Mouse (Mus musculus): ENCODE results near the gene Kif3a.

- TF ChIP-seq CTCF (IDR thresholded peaks at IDR 0.05; ENCODE audit: low read depth): no peak
- no peak for TF ChIP-seq EP300 (IDR thresholded peaks at IDR 0.05; ENCODE audit: low read depth)
Measured at GRCm38 (mm10) chr11:53622440-53622806, 55.2 kb downstream of the Kif3a start.

All from heart, postnatal 0 days (tissue).